Mouse (Mus musculus) megakaryocyte, embryonic 14.5 days (primary cell): ENCODE measurements around the gene A430078G23Rik.

Experiments
- FLI1 ChIP-seq: IDR thresholded peaks from 2 replicates; pipeline ENCODE4 v1.6.1; 2012; ENCODE audit warnings: low read length, inconsistent platforms, mixed read lengths
- GATA1 ChIP-seq: IDR thresholded peaks from 3 replicates; pipeline ENCODE4 v1.6.1; 2012; ENCODE audit warnings: mixed read lengths, low read length, inconsistent platforms, borderline replicate concordance

- TF ChIP-seq GATA1 (no peak), FLI1 (no peak)
These were observed 57.9 kb downstream of the A430078G23Rik start for GRCm38 (mm10) chr8:3411085-3411484.
